Mouse (Mus musculus): Measurements from ENCODE around the gene Fmnl1.

DNA sequence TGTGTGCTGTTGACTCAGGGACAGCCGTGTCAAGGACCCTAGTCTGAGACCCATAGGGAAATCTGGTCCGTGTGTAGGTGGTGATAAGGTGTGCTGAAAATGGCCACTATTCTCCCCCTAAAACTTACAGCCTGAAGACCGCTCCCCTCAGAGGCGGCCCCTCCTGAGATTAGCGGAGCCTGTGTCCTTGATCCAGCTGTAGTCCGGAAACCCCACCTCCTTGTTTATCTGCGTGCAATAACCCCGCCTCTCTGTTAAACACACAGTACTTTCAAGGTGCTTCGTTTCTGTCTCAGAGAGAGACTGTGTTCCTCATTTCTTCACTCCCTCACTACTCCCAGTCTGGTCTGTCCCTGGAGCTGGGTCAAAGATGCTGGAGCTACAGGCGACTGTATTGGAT lies 6.5 kb upstream of the Fmnl1 start:
- TF ChIP-seq POLR2A (IDR thresholded peaks at IDR 0.05; ENCODE audit: low read depth, low read length): no peak
- no peak for TF ChIP-seq CTCF (IDR thresholded peaks at IDR 0.05; ENCODE audit: extremely low read depth, insufficient read length, insufficient replicate concordance, low read depth, low read length)

All from small intestine, adult 2 months (tissue).